Mouse (Mus musculus) monocyte, adult 5-6 weeks (primary cell): ENCODE results near the gene Snrnp25. TPM values are rescaled to one million over a fixed set of nuclear protein-coding genes. Genes with fewer than 3 reads are reported as not detected.
A peak's percentile ranks its signal among the peaks of the same experiment; 100 is the strongest.

Source experiments
- ATAC-seq: fragments of 153-309, 156-312 bp; replicated peaks from 2 replicates; pipeline ENCODE4 v1.8.0; 2017; ENCODE audit warnings: mild to moderate bottlenecking; ENCODE audit not compliant: low TSS enrichment, insufficient number of reproducible peaks, severe bottlenecking, poor library complexity, low FRiP score
- total RNA-seq: library from RNA; stranded (forward); fragments of 200-1000, 200-491, 200-594 nt; gene quantifications from 3 replicates; pipeline ENCODE4 v1.2.3, GENCODE M21; 2017

Gene Snrnp25
- 17.2 to 21.3 TPM (median 19.0 TPM) in 3 replicates for total RNA-seq

- ATAC-seq = peak; percentile 99
These were observed at the start of gene Snrnp25 for GRCm38 (mm10) chr11:32205058-32205873. TSS of gene Snrnp25 (plus strand) at chr11:32205415.

GRCm38 (mm10) chr11:32156854-32157630 lies 48.2 kb upstream of the Snrnp25 start:
- no peak for ATAC-seq

- ATAC-seq = no peak
These were observed 47.2 kb upstream of the Snrnp25 start for GRCm38 (mm10) chr11:32157791-32158594.

- no peak for ATAC-seq
These were observed 46.0 kb upstream of the Snrnp25 start for GRCm38 (mm10) chr11:32159176-32159575.

GRCm38 (mm10) chr11:32160341-32160740 lies 44.9 kb upstream of the Snrnp25 start:
- ATAC-seq = no peak

GRCm38 (mm10) chr11:32161500-32161899 lies 43.7 kb upstream of the Snrnp25 start:
- ATAC-seq = no peak

- 0 out of 2 replicates have a peak, but pooled peaks have one; percentile 31 for ATAC-seq
These were observed 43.1 kb upstream of the Snrnp25 start for GRCm38 (mm10) chr11:32161922-32162804.

GRCm38 (mm10) chr11:32166683-32167082 lies 38.5 kb upstream of the Snrnp25 start:
- no peak for ATAC-seq

GRCm38 (mm10) chr11:32178506-32178905 lies 26.7 kb upstream of the Snrnp25 start:
- ATAC-seq = no peak

GRCm38 (mm10) chr11:32181246-32181645 lies 24.0 kb upstream of the Snrnp25 start:
- ATAC-seq = no peak

GRCm38 (mm10) chr11:32181973-32182868 lies 23.0 kb upstream of the Snrnp25 start:
- ATAC-seq = 0 out of 2 replicates have a peak, but pooled peaks have one; percentile 68

- ATAC-seq = no peak
These were observed 20.7 kb upstream of the Snrnp25 start for GRCm38 (mm10) chr11:32184469-32184868.

- no peak for ATAC-seq
These were observed 19.2 kb upstream of the Snrnp25 start for GRCm38 (mm10) chr11:32186031-32186430.

- ATAC-seq = no peak
These were observed 18.0 kb upstream of the Snrnp25 start for GRCm38 (mm10) chr11:32187256-32187655.

- ATAC-seq = no peak
These were observed 16.3 kb upstream of the Snrnp25 start for GRCm38 (mm10) chr11:32188881-32189280.

- no peak for ATAC-seq
These were observed 15.8 kb upstream of the Snrnp25 start for GRCm38 (mm10) chr11:32189434-32189833.

GRCm38 (mm10) chr11:32190119-32190518 lies 15.1 kb upstream of the Snrnp25 start:
- ATAC-seq = no peak
